Mouse (Mus musculus) limb, embryonic 11.5 days (tissue): ENCODE results near the gene Nrgn. TPM values are rescaled to one million over a fixed set of nuclear protein-coding genes. Genes with fewer than 3 reads are reported as not detected.

Source experiments
- ATAC-seq: fragments of 200-750 bp; cut with Nextera tagmentation; 2 replicates; pipeline ENCODE4 v1.8.0; 2017; ENCODE audit warnings: low read depth; ENCODE audit not compliant: insufficient number of reproducible peaks, low FRiP score, low TSS enrichment
- DNase-seq: peaks from one replicate; pipeline ENCODE4 v3.0.0-alpha.2; 2015; ENCODE audit warnings: low spot score
- H3K27ac ChIP-seq: fragments of 300-500 bp; sonication (generic); replicated peaks from 2 replicates; pipeline ENCODE4 v1.5.1; 2014; ENCODE audit warnings: low read depth, mild to moderate bottlenecking, low read length
- H3K27me3 ChIP-seq: fragments of 300-500 bp; sonication (generic); 2 replicates; pipeline ENCODE4 v1.6.1; 2014; ENCODE audit warnings: mild to moderate bottlenecking, low read length, mixed read lengths; ENCODE audit not compliant: control insufficient read depth, insufficient read depth
- H3K36me3 ChIP-seq: fragments of 300-500 bp; sonication (generic); 2 replicates; pipeline ENCODE4 v1.6.1; 2014; ENCODE audit warnings: mild to moderate bottlenecking, low read length, moderate library complexity, mixed read lengths; ENCODE audit not compliant: control insufficient read depth, insufficient read depth
- H3K4me1 ChIP-seq: fragments of 300-500 bp; sonication (generic); 2 replicates; pipeline ENCODE4 v1.6.1; 2014; ENCODE audit warnings: low read length, mixed read lengths; ENCODE audit not compliant: control insufficient read depth, insufficient read depth
- H3K4me2 ChIP-seq: fragments of 300-500 bp; sonication (generic); 2 replicates; pipeline ENCODE4 v1.6.1; 2014; ENCODE audit warnings: low read depth, mild to moderate bottlenecking, moderate library complexity; ENCODE audit not compliant: severe bottlenecking
- H3K4me3 ChIP-seq: fragments of 300-500 bp; sonication (generic); 2 replicates; pipeline ENCODE4 v1.5.1; 2014; ENCODE audit warnings: low read depth, low read length
- H3K9ac ChIP-seq: fragments of 300-500 bp; sonication (generic); 2 replicates; pipeline ENCODE4 v1.6.1; 2014; ENCODE audit warnings: mild to moderate bottlenecking, low read length
- H3K9me3 ChIP-seq: fragments of 300-500 bp; sonication (generic); 2 replicates; pipeline ENCODE4 v1.6.1; 2016; ENCODE audit warnings: low read length; ENCODE audit not compliant: control insufficient read depth
- WGBS: fragments of 180-500 bp; shearing (Covaris S2); extraction: QIAGEN DNeasy Blood & Tissue Kit; methylation state at CpG from one replicate; pipeline ENCODE4 v1.1.7; 2014; 5-methylcytosine and 5-hydroxymethylcytosine counted together
- polyA plus RNA-seq: library from polyadenylated mRNA; unstranded; fragments of >200 nt; fragmentation: Nextera tagmentation; extraction: Ambion mirVana; gene quantifications from 2 replicates; pipeline ENCODE4 v1.2.1, GENCODE M21; 2014

Nrgn gene
- polyA plus RNA-seq, 1 experiment from 2014 or later: 2.6 TPM

GRCm38 (mm10) chr9:37540226-37540625 lies 12.5 kb downstream of the Nrgn start:
- Histone ChIP-seq H3K27ac (no peak overlapping the region), H3K4me1 (no peaks in the 10 kb centered on the region), H3K4me2 (no peak overlapping the region), H3K36me3 (no peaks in the 10 kb centered on the region), H3K9ac (no peak overlapping the region), H3K27me3 (peaks cover 4% of the 10 kb centered on the region), H3K4me3 (no peak overlapping the region), H3K9me3 (no peaks in the 10 kb centered on the region)
- DNase-seq (no peak), ATAC-seq (no peak)
- WGBS: 82% methylated on average over 4 of the region's 4 CpGs

- Histone ChIP-seq H3K4me1 (no peaks in the 10 kb centered on the region), H3K27ac (no peak within 1 kb of the TSS), H3K36me3 (no peaks in the 10 kb centered on the region), H3K9me3 (no peaks in the 10 kb centered on the region), H3K4me3 (no peak within 1 kb of the TSS), H3K4me2 (no peak within 1 kb of the TSS), H3K27me3 (no peaks in the 10 kb centered on the region), H3K9ac (no peak within 1 kb of the TSS)
- 48% methylated on average over 23 of the region's 23 CpGs for WGBS
- DNase-seq: no peak
- ATAC-seq: no peak
Observed at GRCm38 (mm10) chr9:37539170-37540025, 13.3 kb downstream of the Nrgn start, which contains the start of gene Vsig2. Gene Vsig2 (plus strand): TSS chr9:37539255.

- no peaks in the 10 kb centered on the region for H3K9me3 ChIP-seq
- no peaks in the 10 kb centered on the region for H3K27me3 ChIP-seq
- 65% methylated on average over 5 of the region's 5 CpGs for WGBS
- H3K4me1 ChIP-seq: no peaks in the 10 kb centered on the region
- H3K27ac ChIP-seq: no peak overlapping the region
- no peak overlapping the region for H3K4me2 ChIP-seq
- H3K4me3 ChIP-seq: no peak overlapping the region
- H3K36me3 ChIP-seq: no peaks in the 10 kb centered on the region
- H3K9ac ChIP-seq: no peak overlapping the region
- ATAC-seq: no peak
- DNase-seq: no peak
Observed at GRCm38 (mm10) chr9:37537658-37538250, 14.9 kb downstream of the Nrgn start.

- Histone ChIP-seq H3K9ac (no peak overlapping the region), H3K4me3 (no peak overlapping the region), H3K27ac (no peak overlapping the region), H3K4me2 (no peak overlapping the region), H3K36me3 (no peaks in the 10 kb centered on the region), H3K4me1 (no peaks in the 10 kb centered on the region), H3K27me3 (peaks cover 3% of the 10 kb centered on the region; the same call in 1 of the 2 replicates), H3K9me3 (no peaks in the 10 kb centered on the region)
- 80% methylated on average over 4 of the region's 4 CpGs for WGBS
- DNase-seq (no peak), ATAC-seq (no peak)
Observed at GRCm38 (mm10) chr9:37536851-37537250, 15.9 kb downstream of the Nrgn start.

- DNase-seq (peak; percentile 75), ATAC-seq (peak; percentile 36; the same call in 1 of the 2 replicates)
- Histone ChIP-seq H3K4me1 (peaks cover 17% of the 10 kb centered on the region), H3K36me3 (no peaks in the 10 kb centered on the region), H3K4me2 (peak overlapping the region; percentile 43), H3K9ac (peak overlapping the region; percentile 14; the same call in 1 of the 2 replicates), H3K9me3 (no peaks in the 10 kb centered on the region), H3K27ac (no peak overlapping the region), H3K27me3 (peaks cover 60% of the 10 kb centered on the region), H3K4me3 (peak overlapping the region; percentile 24)
- WGBS: 2% methylated on average over 31 of the region's 31 CpGs
Observed at GRCm38 (mm10) chr9:37530888-37531705, 21.6 kb downstream of the Nrgn start.

GRCm38 (mm10) chr9:37530031-37530887 lies 22.4 kb downstream of the Nrgn start:
- no peak for ATAC-seq
- peaks cover 60% of the 10 kb centered on the region for H3K27me3 ChIP-seq
- H3K36me3 ChIP-seq: no peaks in the 10 kb centered on the region
- H3K4me3 ChIP-seq: peak overlapping the region; percentile 24
- peak overlapping the region; percentile 14; the same call in 1 of the 2 replicates for H3K9ac ChIP-seq
- peak overlapping the region; percentile 43 for H3K4me2 ChIP-seq
- H3K27ac ChIP-seq: no peak overlapping the region
- peaks cover 17% of the 10 kb centered on the region for H3K4me1 ChIP-seq
- under 1% methylated on average over 32 of the region's 32 CpGs for WGBS
- H3K9me3 ChIP-seq: no peaks in the 10 kb centered on the region
- DNase-seq: peak; percentile 62

GRCm38 (mm10) chr9:37528225-37528970 lies 24.3 kb downstream of the Nrgn start:
- peak overlapping the region; percentile 9; the same call in 1 of the 2 replicates for H3K4me3 ChIP-seq
- DNase-seq (peak; percentile 23), ATAC-seq (no peak)
- H3K36me3 ChIP-seq: no peaks in the 10 kb centered on the region
- no peak overlapping the region for H3K4me2 ChIP-seq
- H3K27me3 ChIP-seq: peaks cover 60% of the 10 kb centered on the region
- 20% methylated on average over 9 of the region's 9 CpGs for WGBS
- H3K9me3 ChIP-seq: no peaks in the 10 kb centered on the region
- H3K27ac ChIP-seq: no peak overlapping the region
- no peak overlapping the region for H3K9ac ChIP-seq
- peaks cover 17% of the 10 kb centered on the region for H3K4me1 ChIP-seq
